Comparison of ENCODE assay signal across 9 mouse cellular contexts in genomic region chr7:126778147-126778546, GRCm38 (mm10). TPM values are rescaled to one million over a fixed set of nuclear protein-coding genes. Genes with fewer than 3 reads are reported as not detected.
DNase-seq lines count a peak whose midpoint lies in the region; ATAC-seq and TF ChIP-seq lines count a peak whose summit lies in the region.
"Had no signal": no experiment of that assay in that cellular context is flagged by ENCODE, and none has a peak within 500 bp of the region (broad histone marks: within the 10 kb centered on the region; RNA-seq: fewer than 3 reads in every experiment).

No protein-coding gene starts in this region.

- peak overlapping the region; percentile 94 for H3K4me2 ChIP-seq in neural tube, embryonic 12.5 days (replicated peaks)
- H3K4me2 ChIP-seq in limb, embryonic 15.5 days: peak overlapping the region; percentile 78; the same call in 1 of the 2 replicates
- H3K4me2 ChIP-seq in stomach, postnatal 0 days (replicated peaks; ENCODE audit: low read depth): no peak overlapping the region

- peaks cover 76% of the 10 kb centered on the region for H3K4me1 ChIP-seq in erythroblast, embryonic 14.5 days (ENCODE audit: control insufficient read depth)
- H3K4me1 ChIP-seq in neural tube, embryonic 12.5 days: peaks cover 39% of the 10 kb centered on the region
- peaks cover 46% of the 10 kb centered on the region for H3K4me1 ChIP-seq in limb, embryonic 15.5 days
- peaks cover 11% of the 10 kb centered on the region for H3K4me1 ChIP-seq in stomach, postnatal 0 days (replicated peaks; ENCODE audit: control insufficient read depth, insufficient read depth)

- no peak for ATAC-seq in erythroblast, adult 5-6 weeks (replicated peaks; ENCODE audit: low FRiP score, poor library complexity, severe bottlenecking)
- ATAC-seq in neural tube, embryonic 12.5 days (ENCODE audit: low FRiP score, low read depth): no peak
- ATAC-seq in limb, embryonic 15.5 days (ENCODE audit: insufficient number of reproducible peaks, low FRiP score, low TSS enrichment, low read depth): no peak
- ATAC-seq in stomach, postnatal 0 days (ENCODE audit: low FRiP score, low TSS enrichment): no peak

- H3K27me3 ChIP-seq in erythroblast, embryonic 14.5 days (ENCODE audit: control insufficient read depth): no peaks in the 10 kb centered on the region
- no peaks in the 10 kb centered on the region for H3K27me3 ChIP-seq in neural tube, embryonic 12.5 days (replicated peaks)
- H3K27me3 ChIP-seq in limb, embryonic 15.5 days: no peaks in the 10 kb centered on the region
- H3K27me3 ChIP-seq in stomach, postnatal 0 days (ENCODE audit: control insufficient read depth, insufficient read depth, low read length): no peaks in the 10 kb centered on the region

- 91% methylated on average over 3 of the region's 3 CpGs for WGBS in neural tube, embryonic 12.5 days
- 97% methylated on average over 3 of the region's 3 CpGs for WGBS in limb, embryonic 15.5 days
- whole genome bisulfite sequencing in stomach, postnatal 0 days: 82% methylated on average over 3 of the region's 3 CpGs

- peaks cover 82% of the 10 kb centered on the region for H3K36me3 ChIP-seq in erythroblast, embryonic 14.5 days (ENCODE audit: control insufficient read depth)
- H3K36me3 ChIP-seq in neural tube, embryonic 12.5 days: peaks cover 17% of the 10 kb centered on the region; the same call in 1 of the 2 replicates
- H3K36me3 ChIP-seq in limb, embryonic 15.5 days: peaks cover 8% of the 10 kb centered on the region
- no peaks in the 10 kb centered on the region for H3K36me3 ChIP-seq in stomach, postnatal 0 days (ENCODE audit: control insufficient read depth, insufficient read depth, low read length)

- H3K9me3 ChIP-seq in erythroblast, embryonic 14.5 days (ENCODE audit: control insufficient read depth, low read length): no peaks in the 10 kb centered on the region
- H3K9me3 ChIP-seq in neural tube, embryonic 12.5 days: no peaks in the 10 kb centered on the region
- H3K9me3 ChIP-seq in limb, embryonic 15.5 days: no peaks in the 10 kb centered on the region
- no peaks in the 10 kb centered on the region for H3K9me3 ChIP-seq in stomach, postnatal 0 days (ENCODE audit: control insufficient read depth, low read length)

- H3K4me3 ChIP-seq in erythroblast, embryonic 14.5 days (replicated peaks): peak overlapping the region; percentile 91
- no peak overlapping the region for H3K4me3 ChIP-seq in neural tube, embryonic 12.5 days
- H3K4me3 ChIP-seq in limb, embryonic 15.5 days: no peak overlapping the region
- H3K4me3 ChIP-seq in stomach, postnatal 0 days (ENCODE audit: low read depth, low read length): no peak overlapping the region

- DNase-seq in neural tube, embryonic 10.5 days (ENCODE audit: extremely low spot score, low spot score): no peak
- no peak for DNase-seq in stomach, postnatal 0 days (ENCODE audit: low spot score)
- DNase-seq in ovary, postnatal 14 days (ENCODE audit: low spot score): no peak
- no peak for DNase-seq in frontal cortex, postnatal 10 days (ENCODE audit: low spot score in 2 of 2)
- DNase-seq: right cerebral cortex, adult 18-20 months had no signal

- TF ChIP-seq CTCF in stomach, postnatal 0 days (IDR thresholded peaks at IDR 0.05; ENCODE audit: low read depth): no peak

- no peak for TF ChIP-seq EP300 in stomach, postnatal 0 days (optimal IDR thresholded peaks at IDR 0.05)

- H3K27ac ChIP-seq in neural tube, embryonic 12.5 days: no peak overlapping the region
- no peak overlapping the region for H3K27ac ChIP-seq in limb, embryonic 15.5 days
- no peak overlapping the region for H3K27ac ChIP-seq in stomach, postnatal 0 days (replicated peaks)

- H3K9ac ChIP-seq in neural tube, embryonic 12.5 days: peak overlapping the region; percentile 84; the same call in 1 of the 2 replicates
- no peak overlapping the region for H3K9ac ChIP-seq in limb, embryonic 15.5 days
- peak overlapping the region; percentile 96; the same call in 1 of the 2 replicates for H3K9ac ChIP-seq in stomach, postnatal 0 days (ENCODE audit: low read length)

RNA-seq across cellular contexts. Expression of gene Ypel3, which starts 1.4 kb away (rescaled TPM):
- 156 and 161 TPM in 2 replicates for polyA plus RNA-seq in erythroblast, embryonic 14.5 days (2012)
- 752 and 763 TPM in 2 replicates for total RNA-seq in erythroblast, adult 5-6 weeks (2015; ENCODE audit: low replicate concordance)
- 364 and 550 TPM in 2 replicates for total RNA-seq in erythroblast, adult 5-6 weeks (2017; ENCODE audit: low replicate concordance)
- polyA plus RNA-seq in neural tube, embryonic 12.5 days (2016; fragmentation: Nextera tagmentation; extraction: Ambion mirVana): 160 and 169 TPM in 2 replicates
- 117 and 122 TPM in 2 replicates for polyA plus RNA-seq in limb, embryonic 15.5 days (2015; fragmentation: Nextera tagmentation; extraction: Ambion mirVana)
- 86.0 and 102 TPM in 2 replicates for polyA plus RNA-seq in stomach, postnatal 0 days (2015; fragmentation: Nextera tagmentation; extraction: Ambion mirVana)

RNA-seq across cellular contexts. Expression of gene Tbx6, which starts 3.1 kb away (rescaled TPM):
- 3.6 and 4.0 TPM in 2 replicates for polyA plus RNA-seq in erythroblast, embryonic 14.5 days (2012)
- total RNA-seq in erythroblast, adult 5-6 weeks (2015; ENCODE audit: low replicate concordance): 28.8 and 31.9 TPM in 2 replicates
- 12.3 and 23.2 TPM in 2 replicates for total RNA-seq in erythroblast, adult 5-6 weeks (2017; ENCODE audit: low replicate concordance)
- 0.68 and 0.72 TPM in 2 replicates for polyA plus RNA-seq in neural tube, embryonic 12.5 days (2016; fragmentation: Nextera tagmentation; extraction: Ambion mirVana)
- 0.37 and 0.46 TPM in 2 replicates for polyA plus RNA-seq in limb, embryonic 15.5 days (2015; fragmentation: Nextera tagmentation; extraction: Ambion mirVana)
- 0.08 and 0.18 TPM in 2 replicates for polyA plus RNA-seq in stomach, postnatal 0 days (2015; fragmentation: Nextera tagmentation; extraction: Ambion mirVana)

RNA-seq across cellular contexts. Expression of gene Gdpd3, which starts 12.0 kb away (rescaled TPM):
- polyA plus RNA-seq in erythroblast, embryonic 14.5 days (2012): 0.36 TPM in 1 of 2 replicates, not detected in the other
- total RNA-seq in erythroblast, adult 5-6 weeks (2015; ENCODE audit: low replicate concordance): 5.6 TPM in 1 of 2 replicates, not detected in the other
- 5.4 and 7.2 TPM in 2 replicates for total RNA-seq in erythroblast, adult 5-6 weeks (2017; ENCODE audit: low replicate concordance)
- polyA plus RNA-seq in neural tube, embryonic 12.5 days (2016; fragmentation: Nextera tagmentation; extraction: Ambion mirVana): 1.3 and 2.0 TPM in 2 replicates
- 16.8 and 17.7 TPM in 2 replicates for polyA plus RNA-seq in limb, embryonic 15.5 days (2015; fragmentation: Nextera tagmentation; extraction: Ambion mirVana)
- polyA plus RNA-seq in stomach, postnatal 0 days (2015; fragmentation: Nextera tagmentation; extraction: Ambion mirVana): 51.3 and 53.1 TPM in 2 replicates

RNA-seq across cellular contexts. Expression of gene Ppp4c, which starts 14.1 kb away (rescaled TPM):
- 11.0 and 12.3 TPM in 2 replicates for polyA plus RNA-seq in erythroblast, embryonic 14.5 days (2012)
- 46.7 and 84.9 TPM in 2 replicates for total RNA-seq in erythroblast, adult 5-6 weeks (2015; ENCODE audit: low replicate concordance)
- 43.5 and 62.7 TPM in 2 replicates for total RNA-seq in erythroblast, adult 5-6 weeks (2017; ENCODE audit: low replicate concordance)
- 293 and 310 TPM in 2 replicates for polyA plus RNA-seq in neural tube, embryonic 12.5 days (2016; fragmentation: Nextera tagmentation; extraction: Ambion mirVana)
- polyA plus RNA-seq in limb, embryonic 15.5 days (2015; fragmentation: Nextera tagmentation; extraction: Ambion mirVana): 212 and 227 TPM in 2 replicates
- 118 and 122 TPM in 2 replicates for polyA plus RNA-seq in stomach, postnatal 0 days (2015; fragmentation: Nextera tagmentation; extraction: Ambion mirVana)

RNA-seq across cellular contexts. Expression of gene Mapk3, which starts 18.7 kb away (rescaled TPM):
- polyA plus RNA-seq in erythroblast, embryonic 14.5 days (2012): 16.3 and 18.0 TPM in 2 replicates
- 46.1 and 51.8 TPM in 2 replicates for total RNA-seq in erythroblast, adult 5-6 weeks (2015; ENCODE audit: low replicate concordance)
- total RNA-seq in erythroblast, adult 5-6 weeks (2017; ENCODE audit: low replicate concordance): 10.9 and 19.4 TPM in 2 replicates
- polyA plus RNA-seq in neural tube, embryonic 12.5 days (2016; fragmentation: Nextera tagmentation; extraction: Ambion mirVana): 79.0 and 79.6 TPM in 2 replicates
- polyA plus RNA-seq in limb, embryonic 15.5 days (2015; fragmentation: Nextera tagmentation; extraction: Ambion mirVana): 65.2 and 68.3 TPM in 2 replicates
- polyA plus RNA-seq in stomach, postnatal 0 days (2015; fragmentation: Nextera tagmentation; extraction: Ambion mirVana): 114 and 116 TPM in 2 replicates
